Mouse (Mus musculus) myocyte (in vitro differentiated cells): Measurements from ENCODE around the gene Onecut3.

Source experiments
- E2F4 ChIP-seq: IDR thresholded peaks from one replicate; pipeline ENCODE4 v1.6.1; 2011; ENCODE audit warnings: mild to moderate bottlenecking, control low read depth, moderate library complexity; ENCODE audit not compliant: insufficient read depth
- POLR2AphosphoS2 ChIP-seq: IDR thresholded peaks from one replicate; pipeline ENCODE4 v1.6.1; 2011; ENCODE audit warnings: low read depth, control low read depth; ENCODE audit not compliant: insufficient read length

DNA sequence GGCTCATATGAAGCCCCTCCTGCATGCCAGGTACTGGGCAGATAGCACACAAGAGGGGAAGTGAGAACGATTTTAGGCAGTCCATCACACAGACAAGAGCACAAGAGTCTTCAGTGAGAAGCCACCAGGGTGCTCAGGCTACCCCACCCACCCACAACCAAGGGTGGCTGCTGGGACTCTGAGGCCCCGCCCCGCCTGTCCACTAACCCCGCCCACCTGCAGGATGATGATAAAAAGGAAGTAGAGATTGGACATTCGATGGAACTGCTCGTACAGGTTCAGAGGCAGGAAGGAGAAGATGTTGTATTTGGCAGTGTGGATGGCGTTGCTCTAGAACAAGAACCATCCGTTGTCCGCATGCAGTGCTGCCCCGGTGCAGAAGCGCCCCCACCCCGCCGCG, 40.4 kb downstream of the Onecut3 start:
- TF ChIP-seq POLR2AphosphoS2 = no peak
- TF ChIP-seq E2F4 = no peak
